Mouse (Mus musculus) forebrain, embryonic 11.5 days (tissue): ENCODE data around the gene Atg4d. TPM values are rescaled to one million over a fixed set of nuclear protein-coding genes. Genes with fewer than 3 reads are reported as not detected.
"Not testable (repeated sequence)": the region's sequence is repeated elsewhere in the genome, so short reads cannot be mapped to it uniquely, and the experiment has no call there.

Experiments used
- ATAC-seq: fragments of 200-750 bp; cut with Nextera tagmentation; replicated peaks from 2 replicates; pipeline ENCODE4 v1.8.0; 2017; ENCODE audit warnings: moderate TSS enrichment; ENCODE audit not compliant: low FRiP score
- DNase-seq: peaks from one replicate; pipeline ENCODE4 v3.0.0-alpha.2; 2017; ENCODE audit warnings: low spot score
- H3K27ac ChIP-seq: fragments of 300-500 bp; sonication (generic); 2 replicates; pipeline ENCODE4 v1.5.1; 2014; ENCODE audit warnings: low read depth, low read length
- H3K27me3 ChIP-seq: fragments of 300-500 bp; sonication (generic); 2 replicates; pipeline ENCODE4 v1.6.1; 2014; ENCODE audit warnings: mild to moderate bottlenecking, low read length, mixed read lengths; ENCODE audit not compliant: control insufficient read depth, insufficient read depth
- H3K36me3 ChIP-seq: fragments of 300-500 bp; sonication (generic); 2 replicates; pipeline ENCODE4 v1.6.1; 2014; ENCODE audit warnings: mild to moderate bottlenecking, low read length, moderate library complexity, mixed read lengths; ENCODE audit not compliant: control insufficient read depth, insufficient read depth
- H3K4me1 ChIP-seq: fragments of 300-500 bp; sonication (generic); replicated peaks from 2 replicates; pipeline ENCODE4 v1.6.1; 2014; ENCODE audit warnings: low read length, mixed read lengths; ENCODE audit not compliant: control insufficient read depth, insufficient read depth
- H3K4me2 ChIP-seq: fragments of 300-500 bp; sonication (generic); 2 replicates; pipeline ENCODE4 v1.6.1; 2014; ENCODE audit warnings: low read depth, mild to moderate bottlenecking, low read length, moderate library complexity, mixed read lengths; ENCODE audit not compliant: severe bottlenecking
- H3K4me3 ChIP-seq: fragments of 300-500 bp; sonication (generic); 2 replicates; pipeline ENCODE4 v1.5.1; 2014; ENCODE audit warnings: low read depth, low read length
- H3K9ac ChIP-seq: fragments of 300-500 bp; sonication (generic); 2 replicates; pipeline ENCODE4 v1.6.1; 2014; ENCODE audit warnings: low read length
- H3K9me3 ChIP-seq: fragments of 300-500 bp; sonication (generic); 2 replicates; pipeline ENCODE4 v1.6.1; 2016; ENCODE audit warnings: low read length, mixed read lengths; ENCODE audit not compliant: control insufficient read depth
- WGBS: fragments of 180-500 bp; shearing (Covaris S2); extraction: QIAGEN DNeasy Blood & Tissue Kit; methylation state at CpG from one replicate; pipeline ENCODE4 v1.1.7; 2014; 5-methylcytosine and 5-hydroxymethylcytosine counted together
- polyA plus RNA-seq: library from polyadenylated mRNA; unstranded; fragments of >200 nt; fragmentation: Nextera tagmentation; extraction: Ambion mirVana; gene quantifications from 2 replicates; pipeline ENCODE4 v1.2.1, GENCODE M21; 2014

Gene Atg4d
- polyA plus RNA-seq, 1 experiment from 2014 or later, result 55.7 TPM

DNA sequence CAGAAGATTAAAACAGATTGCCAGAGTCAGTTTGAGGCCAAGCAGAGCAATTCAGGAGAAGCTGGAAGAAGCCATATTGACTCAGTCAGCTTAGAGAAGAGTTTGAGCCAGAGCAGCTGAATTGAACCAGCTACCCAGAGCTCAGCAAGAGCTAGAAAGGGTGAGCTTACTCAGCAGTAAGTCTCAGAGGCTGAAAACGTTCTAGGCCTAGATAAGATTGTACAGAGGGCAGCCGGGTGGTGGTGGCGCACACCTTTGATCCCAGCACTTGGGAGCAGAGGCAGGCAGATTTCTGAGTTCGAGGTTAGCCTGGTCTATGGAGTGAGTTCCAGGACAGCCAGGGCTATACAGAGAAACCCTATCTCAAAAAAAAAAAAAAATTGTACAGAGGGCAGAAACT is 8.7 kb upstream of the Atg4d start:
- H3K9ac ChIP-seq, ATAC-seq: not testable (repeated sequence)
- 84% methylated on average over 4 of the region's 4 CpGs for WGBS

DNA sequence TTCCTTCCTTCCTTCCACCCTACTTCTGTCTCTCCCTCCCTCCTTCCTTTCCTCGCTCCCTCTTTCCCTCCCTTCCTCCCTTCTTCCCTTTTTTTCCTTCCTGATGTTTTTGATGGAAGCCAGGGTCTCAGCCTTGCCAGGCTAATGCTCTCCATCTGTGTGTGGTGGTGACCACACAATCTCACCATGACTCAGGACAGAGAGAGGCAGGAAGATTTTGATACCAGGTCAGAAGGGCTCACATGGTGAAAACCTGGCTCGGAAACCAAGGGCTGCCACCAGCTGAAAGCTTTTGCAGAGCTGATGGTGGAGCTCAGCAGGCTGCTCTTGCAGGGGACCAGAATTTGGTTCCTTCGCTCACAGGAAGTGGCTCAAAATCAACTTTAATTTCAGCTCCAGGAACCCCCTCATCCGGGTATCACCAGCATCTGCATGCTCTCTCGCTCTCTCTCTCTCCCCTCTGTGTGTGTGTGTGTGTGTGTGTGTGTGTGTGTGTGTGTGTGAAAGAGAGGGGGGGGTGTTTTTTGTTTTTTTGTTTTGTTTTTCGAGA is 4.5 kb upstream of the Atg4d start:
- Histone ChIP-seq H3K9me3 (no peaks in the 10 kb centered on the region), H3K4me1 (no peaks in the 10 kb centered on the region; the same call in 1 of the 2 replicates), H3K4me2 (no peak overlapping the region), H3K36me3 (no peaks in the 10 kb centered on the region), H3K9ac (no peak overlapping the region), H3K27ac (no peak overlapping the region), H3K4me3 (no peak overlapping the region), H3K27me3 (no peaks in the 10 kb centered on the region)
- ATAC-seq, result no peak
- WGBS, result 67% methylated on average over 6 of the region's 6 CpGs
- DNase-seq, result no peak

More for the DNA sequence above, 8.7 kb upstream of the Atg4d start:
- H3K27ac ChIP-seq, H3K4me1 ChIP-seq, H3K4me2 ChIP-seq, H3K36me3 ChIP-seq, H3K4me3 ChIP-seq, H3K9me3 ChIP-seq, H3K27me3 ChIP-seq, DNase-seq: not testable (repeated sequence)

DNA sequence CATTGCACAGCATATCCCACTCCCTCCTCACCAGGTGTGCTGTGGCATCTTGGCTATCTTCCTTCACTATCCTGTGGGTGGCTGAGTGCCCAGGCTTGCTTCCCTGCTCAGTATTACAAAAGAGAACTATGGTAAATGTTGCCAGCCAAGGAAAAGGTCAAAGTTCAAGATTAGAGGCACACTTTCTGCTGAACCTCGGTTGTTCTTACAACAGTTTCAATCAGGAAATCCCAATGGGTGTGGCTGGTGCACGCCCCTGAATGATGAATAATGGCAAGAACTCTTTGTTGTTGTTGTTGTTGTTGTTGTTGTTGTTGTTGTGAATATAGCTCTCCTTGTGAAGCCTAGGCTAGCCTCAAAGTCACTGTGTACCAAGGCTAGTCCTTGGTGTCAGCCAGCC is 3.3 kb upstream of the Atg4d start:
- no peak overlapping the region for H3K4me3 ChIP-seq
- no peak overlapping the region for H3K27ac ChIP-seq
- H3K36me3 ChIP-seq, result no peaks in the 10 kb centered on the region
- DNase-seq (no peak), ATAC-seq (no peak)
- WGBS, result 69% methylated on average over 2 of the region's 2 CpGs
- H3K4me1 ChIP-seq, result peaks cover 5% of the 10 kb centered on the region; the same call in 1 of the 2 replicates
- no peaks in the 10 kb centered on the region for H3K9me3 ChIP-seq
- H3K4me2 ChIP-seq, result no peak overlapping the region
- no peaks in the 10 kb centered on the region for H3K27me3 ChIP-seq
- no peak overlapping the region for H3K9ac ChIP-seq

DNA sequence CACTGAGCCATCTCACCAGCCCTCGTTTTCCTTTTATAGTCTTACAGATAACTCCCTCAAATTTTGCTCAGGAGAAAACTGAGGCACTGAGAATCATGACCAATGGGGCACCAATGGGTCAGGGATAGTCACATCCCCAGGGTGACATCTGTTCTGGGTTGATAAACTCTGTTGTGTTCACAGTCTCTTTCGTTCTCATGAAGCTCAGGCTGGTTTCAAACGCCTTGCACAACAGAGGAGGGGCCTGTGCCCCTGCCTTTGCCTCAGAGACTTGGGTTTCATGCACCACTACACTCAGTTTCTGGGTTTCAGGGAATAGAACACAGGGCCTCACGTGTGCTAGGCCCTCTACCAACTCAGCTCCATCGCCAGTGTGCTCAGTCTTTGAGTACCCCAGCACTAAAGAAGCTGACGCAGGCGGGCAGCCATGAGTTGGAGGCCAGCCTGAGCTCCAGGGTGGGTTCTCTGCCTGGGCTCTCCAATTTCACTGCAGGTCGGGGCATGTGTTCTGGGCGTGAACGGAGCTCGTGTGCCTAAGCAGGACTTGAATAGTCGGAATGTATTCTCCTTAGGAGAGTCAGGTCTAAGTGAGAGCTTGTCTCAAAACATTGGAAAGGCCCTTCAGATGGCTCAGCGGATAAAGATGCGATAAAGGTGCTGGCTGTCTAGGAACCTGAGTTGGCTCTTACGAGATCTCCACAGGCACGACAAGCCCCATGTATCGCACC is 657 bp upstream of the Atg4d start:
- 20% methylated on average over 17 of the region's 17 CpGs for WGBS
- ATAC-seq, result peak; percentile 25
- Histone ChIP-seq H3K27me3 (no peaks in the 10 kb centered on the region), H3K36me3 (peaks cover 2% of the 10 kb centered on the region; the same call in 1 of the 2 replicates), H3K4me2 (peak overlapping the region; percentile 88), H3K4me3 (peak overlapping the region; percentile 95), H3K9me3 (no peaks in the 10 kb centered on the region), H3K4me1 (peaks cover 5% of the 10 kb centered on the region; the same call in 1 of the 2 replicates), H3K27ac (peak overlapping the region; percentile 41; the same call in 1 of the 2 replicates), H3K9ac (peak overlapping the region; percentile 52)
- DNase-seq, result no peak

DNA sequence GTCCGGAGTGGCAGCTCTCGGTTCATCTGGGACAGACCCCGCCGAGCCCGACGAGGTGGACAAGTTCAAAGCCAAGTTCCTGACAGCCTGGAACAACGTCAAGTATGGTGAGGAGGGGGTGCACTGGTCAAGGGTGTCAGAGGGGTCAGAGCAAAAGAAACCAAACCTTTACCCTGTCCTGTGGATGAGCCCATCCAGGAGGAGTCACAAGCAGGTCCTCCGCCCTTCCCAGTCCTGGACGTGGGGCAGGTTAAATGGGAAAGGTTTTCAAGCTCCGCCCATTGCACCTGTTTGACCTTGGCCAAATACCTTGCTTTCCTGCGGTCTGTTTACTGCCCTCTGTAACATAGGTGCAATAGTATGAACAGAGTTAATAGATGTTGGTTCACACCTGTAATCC is 518 bp downstream of the Atg4d start:
- DNase-seq, result no peak
- peaks cover 7% of the 10 kb centered on the region; the same call in 1 of the 2 replicates for H3K36me3 ChIP-seq
- H3K4me1 ChIP-seq, result peaks cover 5% of the 10 kb centered on the region; the same call in 1 of the 2 replicates
- H3K4me3 ChIP-seq, result peak overlapping the region; percentile 95
- no peak overlapping the region; the same call in 1 of the 2 replicates for H3K27ac ChIP-seq
- ATAC-seq, result peak; percentile 28; the same call in 1 of the 2 replicates
- peak overlapping the region; percentile 88 for H3K4me2 ChIP-seq
- H3K9me3 ChIP-seq, result no peaks in the 10 kb centered on the region
- H3K9ac ChIP-seq, result peak overlapping the region; percentile 89
- H3K27me3 ChIP-seq, result no peaks in the 10 kb centered on the region
- 3% methylated on average over 11 of the region's 11 CpGs for WGBS

DNA sequence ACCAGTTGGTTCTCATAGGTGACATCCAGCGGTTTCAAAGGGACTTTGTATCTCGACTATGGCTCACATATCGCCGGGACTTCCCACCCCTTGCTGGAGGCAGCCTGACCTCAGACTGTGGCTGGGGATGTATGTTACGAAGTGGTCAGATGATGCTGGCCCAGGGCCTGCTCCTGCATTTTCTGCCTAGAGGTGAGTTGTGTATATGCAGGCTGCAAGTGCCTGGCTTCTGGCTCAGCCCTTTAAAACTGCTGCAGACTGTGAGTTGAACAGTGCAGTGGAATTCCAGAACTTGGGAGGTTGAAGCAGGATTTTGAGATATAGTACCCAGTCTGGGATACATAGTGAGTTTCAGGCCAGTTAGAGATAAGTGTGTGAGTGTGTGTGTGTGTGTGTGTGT is 1.8 kb downstream of the Atg4d start:
- Histone ChIP-seq H3K27ac (no peak overlapping the region), H3K27me3 (no peaks in the 10 kb centered on the region), H3K9ac (no peak overlapping the region), H3K4me1 (peaks cover 5% of the 10 kb centered on the region; the same call in 1 of the 2 replicates), H3K4me3 (no peak overlapping the region), H3K9me3 (no peaks in the 10 kb centered on the region), H3K36me3 (peaks cover 16% of the 10 kb centered on the region; the same call in 1 of the 2 replicates), H3K4me2 (no peak overlapping the region)
- WGBS, result 93% methylated on average over 5 of the region's 5 CpGs
- DNase-seq, result no peak
- no peak for ATAC-seq

DNA sequence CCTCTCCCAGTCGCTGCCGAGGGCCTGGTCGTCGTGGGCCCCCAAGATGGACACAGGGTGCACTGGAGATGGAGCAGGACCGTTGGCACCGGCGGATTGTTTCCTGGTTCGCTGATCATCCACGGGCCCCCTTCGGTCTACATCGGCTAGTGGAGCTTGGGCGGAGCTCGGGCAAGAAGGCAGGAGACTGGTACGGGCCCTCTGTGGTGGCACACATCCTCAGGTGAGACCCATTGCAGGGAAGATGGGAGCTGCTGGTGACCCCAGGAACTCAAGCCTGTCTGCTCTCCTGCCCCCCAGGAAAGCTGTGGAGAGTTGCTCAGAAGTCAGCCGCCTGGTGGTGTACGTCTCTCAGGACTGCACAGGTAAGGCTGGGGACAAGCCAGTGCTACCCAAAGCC is 3.2 kb downstream of the Atg4d start:
- 95% methylated on average over 16 of the region's 16 CpGs for WGBS
- no peak overlapping the region for H3K27ac ChIP-seq

DNA sequence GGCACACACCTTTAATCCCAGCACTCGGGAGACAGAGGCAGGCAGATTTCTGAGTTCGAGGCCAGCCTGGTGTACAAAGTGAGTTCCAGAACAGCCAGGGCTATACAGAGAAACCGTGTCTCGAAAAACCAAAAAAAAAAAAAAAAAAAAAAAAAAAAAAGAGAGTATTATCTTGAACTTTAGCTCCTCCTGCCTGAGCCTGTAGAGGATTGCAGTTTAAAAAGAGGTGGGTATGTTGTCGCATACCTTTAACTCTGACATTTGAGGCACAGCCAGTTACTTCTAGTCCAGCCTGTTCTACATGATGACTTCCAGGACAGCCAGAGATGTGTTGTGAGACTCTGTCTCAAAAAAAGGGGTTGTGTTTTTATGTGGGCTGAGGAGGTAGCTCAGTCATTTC is 4.5 kb downstream of the Atg4d start:
- peaks cover 34% of the 10 kb centered on the region for H3K36me3 ChIP-seq
- not testable (repeated sequence) for DNase-seq, H3K9ac ChIP-seq, H3K4me3 ChIP-seq, H3K27ac ChIP-seq, H3K9me3 ChIP-seq, ATAC-seq, H3K4me2 ChIP-seq, H3K27me3 ChIP-seq, H3K4me1 ChIP-seq
- WGBS, result 92% methylated on average over 5 of the region's 5 CpGs

More for the DNA sequence above, 3.2 kb downstream of the Atg4d start:
- H3K36me3 ChIP-seq, result peaks cover 24% of the 10 kb centered on the region; the same call in 1 of the 2 replicates
- ATAC-seq (no peak), DNase-seq (no peak)
- peaks cover 5% of the 10 kb centered on the region; the same call in 1 of the 2 replicates for H3K4me1 ChIP-seq
- H3K4me3 ChIP-seq, result no peak overlapping the region
- no peak overlapping the region for H3K9ac ChIP-seq
- no peaks in the 10 kb centered on the region for H3K27me3 ChIP-seq
- H3K9me3 ChIP-seq, result no peaks in the 10 kb centered on the region
- H3K4me2 ChIP-seq, result no peak overlapping the region
